Mouse (Mus musculus) C2C12 (cell line): Measurements from ENCODE around the gene Mrap2. TPM values are rescaled to one million over a fixed set of nuclear protein-coding genes. Genes with fewer than 3 reads are reported as not detected.

Source experiments
- H3K27me3 ChIP-seq: one replicate; pipeline ENCODE4 v1.6.1; 2011; ENCODE audit not compliant: control insufficient read depth, insufficient read depth, insufficient read length
- H3K36me3 ChIP-seq: one replicate; pipeline ENCODE4 v1.6.1; 2011; ENCODE audit not compliant: control insufficient read depth, insufficient read depth
- H3K4me3 ChIP-seq: one replicate; pipeline ENCODE4 v1.5.1; 2011; ENCODE audit warnings: mild to moderate bottlenecking, control low read depth; ENCODE audit not compliant: poor library complexity, insufficient read depth, severe bottlenecking
- H3K79me2 ChIP-seq: one replicate; pipeline ENCODE4 v1.6.1; 2011; ENCODE audit not compliant: control insufficient read depth, insufficient read depth
- H3K79me3 ChIP-seq: one replicate; pipeline ENCODE4 v1.6.1; 2011; ENCODE audit warnings: low read depth, control low read depth
- H3ac ChIP-seq: one replicate; pipeline ENCODE3; 2011; ENCODE audit warnings: low read depth; ENCODE audit not compliant: control insufficient read depth, insufficient read length
- CEBPB ChIP-seq: IDR thresholded peaks from one replicate; pipeline ENCODE4 v1.6.1; 2011; ENCODE audit warnings: low read depth, mild to moderate bottlenecking, control low read depth, moderate library complexity
- CTCF ChIP-seq: IDR thresholded peaks from one replicate; pipeline ENCODE4 v1.5.1; 2011; ENCODE audit not compliant: control insufficient read depth, insufficient read depth, insufficient read length
- FOSL1 ChIP-seq: IDR thresholded peaks from one replicate; pipeline ENCODE4 v1.8.0; 2011; ENCODE audit warnings: mild to moderate bottlenecking, low read length; ENCODE audit not compliant: poor library complexity, insufficient read depth, severe bottlenecking
- MAX ChIP-seq: IDR thresholded peaks from one replicate; pipeline ENCODE4 v1.6.1; 2011; ENCODE audit warnings: mild to moderate bottlenecking, control low read depth
- MYOD1 ChIP-seq: IDR thresholded peaks from one replicate; pipeline ENCODE4 v1.6.1; 2011; ENCODE audit warnings: low read depth; ENCODE audit not compliant: control insufficient read depth, insufficient read length
- MYOG ChIP-seq: IDR thresholded peaks from one replicate; pipeline ENCODE4 v1.6.1; 2011; ENCODE audit not compliant: control insufficient read depth, insufficient read length; ENCODE audit errors: extremely low read depth
- USF1 ChIP-seq: IDR thresholded peaks from one replicate; pipeline ENCODE4 v1.6.1; 2011; ENCODE audit warnings: low read depth, mild to moderate bottlenecking, control low read depth, moderate library complexity
- polyA plus RNA-seq: library from polyadenylated mRNA; unstranded; fragments of >200 nt; fragmentation: generic; extraction: Trizol; gene quantifications from one replicate; pipeline ENCODE4 v1.2.1, GENCODE M21; 2012; ENCODE audit warnings: missing spikeins

Mrap2 gene
- polyA plus RNA-seq, 1 experiment: 0.01 TPM

- Histone ChIP-seq H3K36me3 (no peaks in the 10 kb centered on the region), H3K79me3 (no peaks in the 10 kb centered on the region), H3K27me3 (peaks cover 31% of the 10 kb centered on the region), H3ac (no peak overlapping the region), H3K4me3 (no peak overlapping the region), H3K79me2 (no peaks in the 10 kb centered on the region)
- TF ChIP-seq MAX (no peak), MYOG (no peak), CTCF (no peak), MYOD1 (no peak), CEBPB (no peak), USF1 (no peak), FOSL1 (no peak)
These were observed 23.1 kb downstream of the Mrap2 start for GRCm38 (mm10) chr9:87167001-87167830.

DNA sequence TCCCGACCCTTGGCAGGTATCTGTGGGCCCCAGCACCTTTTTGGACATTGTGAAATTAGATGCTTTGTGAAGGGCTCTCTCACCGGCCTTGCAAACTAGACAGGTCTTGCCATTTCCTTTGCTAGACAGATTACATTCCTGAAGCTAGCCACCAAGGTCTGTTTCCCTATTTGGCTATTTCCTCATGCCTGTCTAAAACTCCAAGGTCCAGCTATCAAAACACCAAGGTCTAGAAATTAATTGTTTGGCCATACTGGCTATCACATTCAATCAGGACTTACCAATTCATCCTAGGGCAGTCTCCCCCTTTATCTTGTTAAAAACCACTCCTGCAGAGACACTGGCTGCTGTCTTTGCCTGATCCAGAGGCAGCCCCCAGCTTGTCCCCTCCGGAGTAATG, 23.9 kb downstream of the Mrap2 start:
- H3ac ChIP-seq: no peak overlapping the region
- peaks cover 26% of the 10 kb centered on the region for H3K27me3 ChIP-seq
- no peaks in the 10 kb centered on the region for H3K79me2 ChIP-seq
- TF ChIP-seq MYOG (no peak), FOSL1 (no peak), MAX (no peak), CEBPB (no peak), USF1 (no peak), CTCF (no peak), MYOD1 (no peak)
- no peaks in the 10 kb centered on the region for H3K79me3 ChIP-seq
- H3K4me3 ChIP-seq: no peak overlapping the region
- no peaks in the 10 kb centered on the region for H3K36me3 ChIP-seq

- TF ChIP-seq FOSL1 (no peak), MYOD1 (no peak), MAX (no peak), MYOG (no peak), CEBPB (no peak), USF1 (no peak), CTCF (no peak)
- Histone ChIP-seq H3K79me2 (no peaks in the 10 kb centered on the region), H3ac (no peak overlapping the region), H3K79me3 (no peaks in the 10 kb centered on the region), H3K36me3 (no peaks in the 10 kb centered on the region), H3K4me3 (no peak overlapping the region), H3K27me3 (peaks cover 20% of the 10 kb centered on the region)
These were observed 25.0 kb downstream of the Mrap2 start for GRCm38 (mm10) chr9:87169144-87169543.

DNA sequence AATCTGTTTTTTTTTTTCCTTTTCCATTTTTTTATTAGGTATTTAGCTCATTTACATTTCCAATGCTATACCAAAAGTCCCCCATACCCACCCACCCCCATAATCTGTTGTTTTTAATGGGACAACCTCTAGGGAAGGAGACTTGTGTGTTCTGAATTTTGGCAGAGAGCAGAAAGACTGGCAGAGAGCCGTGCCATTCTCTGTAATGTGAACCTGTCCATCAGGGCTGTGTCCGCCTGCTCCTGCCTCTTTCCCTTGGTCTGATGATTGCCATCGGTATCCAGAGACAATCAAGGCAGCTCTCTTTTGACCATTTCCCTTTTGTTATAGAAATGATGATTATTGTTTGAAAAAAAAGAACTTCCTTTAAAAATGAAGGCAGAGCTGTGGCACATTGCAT, 26.8 kb downstream of the Mrap2 start:
- Histone ChIP-seq H3K79me3 (no peaks in the 10 kb centered on the region), H3K27me3 (peaks cover 11% of the 10 kb centered on the region), H3K79me2 (no peaks in the 10 kb centered on the region), H3K36me3 (no peaks in the 10 kb centered on the region), H3ac (no peak overlapping the region), H3K4me3 (no peak overlapping the region)
- TF ChIP-seq CEBPB (no peak), CTCF (no peak), MYOG (no peak), MYOD1 (no peak), FOSL1 (no peak), MAX (no peak), USF1 (no peak)

DNA sequence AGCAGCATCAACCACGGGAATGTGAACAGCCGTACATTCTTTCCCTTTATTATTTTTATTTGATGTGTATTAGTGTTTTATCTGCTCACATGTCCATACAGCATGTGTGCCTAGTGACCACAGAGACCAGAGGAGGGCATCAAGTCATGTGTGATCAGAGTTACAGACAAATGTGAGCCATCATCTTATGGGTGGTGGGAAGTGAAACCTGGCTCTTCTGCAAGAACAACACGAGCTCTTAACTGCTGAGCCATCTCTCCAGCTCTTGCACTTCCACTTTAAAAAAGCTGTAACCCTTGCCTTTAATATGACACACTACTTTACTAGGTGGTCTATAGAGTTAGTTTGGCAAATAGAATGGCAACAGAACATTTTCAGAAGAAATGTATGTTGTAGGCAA, 27.4 kb downstream of the Mrap2 start:
- Histone ChIP-seq H3ac (no peak overlapping the region), H3K79me2 (no peaks in the 10 kb centered on the region), H3K36me3 (no peaks in the 10 kb centered on the region), H3K4me3 (no peak overlapping the region), H3K79me3 (no peaks in the 10 kb centered on the region), H3K27me3 (peaks cover 11% of the 10 kb centered on the region)
- no peak for TF ChIP-seq FOSL1
- TF ChIP-seq MAX: no peak
- no peak for TF ChIP-seq MYOG
- TF ChIP-seq CTCF: no peak
- no peak for TF ChIP-seq CEBPB
- TF ChIP-seq USF1: no peak
- TF ChIP-seq MYOD1: no peak
